Mouse (Mus musculus) liver, embryonic 12.5 days (tissue): ENCODE measurements around the gene Kif1b. TPM values are rescaled to one million over a fixed set of nuclear protein-coding genes. Genes with fewer than 3 reads are reported as not detected.

Source experiments
- ATAC-seq: fragments of 200-750 bp; cut with Nextera tagmentation; 2 replicates; pipeline ENCODE4 v1.8.0; 2017; ENCODE audit warnings: moderate number of reproducible peaks, mild to moderate bottlenecking, moderate library complexity
- H3K27ac ChIP-seq: fragments of 300-500 bp; sonication (generic); 2 replicates; pipeline ENCODE4 v1.5.1; 2016; ENCODE audit warnings: mild to moderate bottlenecking
- H3K27me3 ChIP-seq: fragments of 300-500 bp; sonication (generic); replicated peaks from 2 replicates; pipeline ENCODE4 v1.6.1; 2016; ENCODE audit warnings: mild to moderate bottlenecking, moderate library complexity
- H3K36me3 ChIP-seq: fragments of 300-500 bp; sonication (generic); 2 replicates; pipeline ENCODE4 v1.6.1; 2016; ENCODE audit warnings: mild to moderate bottlenecking, moderate library complexity
- H3K4me1 ChIP-seq: fragments of 300-500 bp; sonication (generic); 2 replicates; pipeline ENCODE4 v1.6.1; 2016
- H3K4me2 ChIP-seq: fragments of 300-500 bp; sonication (generic); 2 replicates; pipeline ENCODE4 v1.6.1; 2016; ENCODE audit warnings: mild to moderate bottlenecking, moderate library complexity
- H3K4me3 ChIP-seq: fragments of 300-500 bp; sonication (generic); 2 replicates; pipeline ENCODE4 v1.5.1; 2016; ENCODE audit warnings: mild to moderate bottlenecking, moderate library complexity
- H3K9ac ChIP-seq: fragments of 300-500 bp; sonication (generic); 2 replicates; pipeline ENCODE4 v1.6.1; 2016; ENCODE audit warnings: mild to moderate bottlenecking, moderate library complexity
- H3K9me3 ChIP-seq: fragments of 300-500 bp; sonication (generic); replicated peaks from 2 replicates; pipeline ENCODE4 v1.6.1; 2016; ENCODE audit warnings: mild to moderate bottlenecking, moderate library complexity
- WGBS: fragments of 180-500 bp; shearing (Covaris S2); methylation state at CpG from one replicate; pipeline ENCODE4 v1.1.7; 2016; ENCODE audit not compliant: insufficient replicate concordance; 5-methylcytosine and 5-hydroxymethylcytosine counted together
- polyA plus RNA-seq: library from polyadenylated mRNA; unstranded; fragments of >200 nt; fragmentation: Nextera tagmentation; extraction: Ambion mirVana; gene quantifications from 2 replicates; pipeline ENCODE4 v1.2.1, GENCODE M21; 2016

The Kif1b gene
- polyA plus RNA-seq, 1 experiment from 2014 or later, result 9.1 TPM

GRCm38 (mm10) chr4:149144459-149144858 lies 163.0 kb downstream of the Kif1b start:
- ATAC-seq, result peak; percentile 37; the same call in 1 of the 2 replicates
- Histone ChIP-seq H3K27ac (no peak overlapping the region), H3K36me3 (peaks cover 5% of the 10 kb centered on the region), H3K27me3 (0 out of 2 replicates have a peak, but pooled peaks cover 9% of the 10 kb centered on the region), H3K4me3 (no peak overlapping the region), H3K4me1 (peaks cover 17% of the 10 kb centered on the region), H3K9me3 (no peaks in the 10 kb centered on the region), H3K9ac (no peak overlapping the region), H3K4me2 (no peak overlapping the region)
- 2% methylated on average over 3 of the region's 3 CpGs for whole genome bisulfite sequencing

GRCm38 (mm10) chr4:149143594-149143993 lies 163.9 kb downstream of the Kif1b start:
- Histone ChIP-seq H3K36me3 (no peaks in the 10 kb centered on the region), H3K4me1 (peaks cover 17% of the 10 kb centered on the region), H3K9me3 (no peaks in the 10 kb centered on the region), H3K27ac (no peak overlapping the region), H3K4me2 (no peak overlapping the region), H3K9ac (no peak overlapping the region), H3K27me3 (0 out of 2 replicates have a peak, but pooled peaks cover 9% of the 10 kb centered on the region), H3K4me3 (no peak overlapping the region)
- 15% methylated on average over 4 of the region's 4 CpGs for WGBS
- ATAC-seq, result no peak

- no peak overlapping the region for H3K4me2 ChIP-seq
- H3K9me3 ChIP-seq, result no peaks in the 10 kb centered on the region
- H3K9ac ChIP-seq, result no peak overlapping the region
- H3K27ac ChIP-seq, result no peak overlapping the region
- 0 out of 2 replicates have a peak, but pooled peaks cover 3% of the 10 kb centered on the region for H3K36me3 ChIP-seq
- ATAC-seq, result no peak
- no peak overlapping the region for H3K4me3 ChIP-seq
- 78% methylated on average over 8 of the region's 8 CpGs for WGBS
- H3K27me3 ChIP-seq, result 0 out of 2 replicates have a peak, but pooled peaks cover 9% of the 10 kb centered on the region
- H3K4me1 ChIP-seq, result peaks cover 13% of the 10 kb centered on the region
Measured at GRCm38 (mm10) chr4:149138515-149138914, 169.0 kb downstream of the Kif1b start.

- H3K27me3 ChIP-seq, result 0 out of 2 replicates have a peak, but pooled peaks cover under 1% of the 10 kb centered on the region
- H3K36me3 ChIP-seq, result peaks cover 12% of the 10 kb centered on the region; the same call in 1 of the 2 replicates
- H3K27ac ChIP-seq, result peak within 1 kb of the TSS; percentile 86
- peak within 1 kb of the TSS; percentile 72 for H3K4me3 ChIP-seq
- H3K4me1 ChIP-seq, result peaks cover 16% of the 10 kb centered on the region
- WGBS, result 2% methylated on average over 68 of the region's 68 CpGs
- peak; percentile 91 for ATAC-seq
- H3K9me3 ChIP-seq, result no peaks in the 10 kb centered on the region
- peak within 1 kb of the TSS; percentile 83 for H3K9ac ChIP-seq
- H3K4me2 ChIP-seq, result peak within 1 kb of the TSS; percentile 83
Measured at GRCm38 (mm10) chr4:149136982-149137770, 170.3 kb downstream of the Kif1b start, which contains the start of gene Cenps. Gene Cenps (minus strand): TSS chr4:149137629.

- peak overlapping the region; percentile 83 for H3K9ac ChIP-seq
- peaks cover 16% of the 10 kb centered on the region for H3K4me1 ChIP-seq
- H3K9me3 ChIP-seq, result no peaks in the 10 kb centered on the region
- no peaks in the 10 kb centered on the region for H3K27me3 ChIP-seq
- 73% methylated on average over 18 of the region's 18 CpGs for WGBS
- H3K36me3 ChIP-seq, result peaks cover 21% of the 10 kb centered on the region
- ATAC-seq, result no peak
- peak overlapping the region; percentile 72 for H3K4me3 ChIP-seq
- H3K4me2 ChIP-seq, result peak overlapping the region; percentile 83
- peak overlapping the region; percentile 86; the same call in 1 of the 2 replicates for H3K27ac ChIP-seq
Measured at GRCm38 (mm10) chr4:149136116-149136850, 171.2 kb downstream of the Kif1b start.

GRCm38 (mm10) chr4:149133395-149133794 lies 174.1 kb downstream of the Kif1b start:
- H3K27ac ChIP-seq, result no peak overlapping the region
- peaks cover 47% of the 10 kb centered on the region for H3K36me3 ChIP-seq
- H3K4me1 ChIP-seq, result peaks cover 16% of the 10 kb centered on the region
- H3K9ac ChIP-seq, result no peak overlapping the region
- H3K27me3 ChIP-seq, result no peaks in the 10 kb centered on the region
- no peak overlapping the region for H3K4me3 ChIP-seq
- WGBS, result 69% methylated on average over 5 of the region's 5 CpGs
- ATAC-seq, result no peak
- H3K9me3 ChIP-seq, result no peaks in the 10 kb centered on the region
- no peak overlapping the region for H3K4me2 ChIP-seq

- ATAC-seq, result no peak
- no peak overlapping the region for H3K4me3 ChIP-seq
- H3K36me3 ChIP-seq, result peaks cover 57% of the 10 kb centered on the region
- no peaks in the 10 kb centered on the region for H3K9me3 ChIP-seq
- WGBS, result 82% methylated on average over 21 of the region's 21 CpGs
- H3K4me1 ChIP-seq, result peaks cover 19% of the 10 kb centered on the region
- no peaks in the 10 kb centered on the region for H3K27me3 ChIP-seq
- H3K4me2 ChIP-seq, result no peak overlapping the region
- H3K9ac ChIP-seq, result no peak overlapping the region; the same call in 1 of the 2 replicates
- H3K27ac ChIP-seq, result peak overlapping the region; percentile 2
Measured at GRCm38 (mm10) chr4:149131789-149132565, 175.5 kb downstream of the Kif1b start.

- Histone ChIP-seq H3K27me3 (no peaks in the 10 kb centered on the region), H3K36me3 (peaks cover 63% of the 10 kb centered on the region), H3K27ac (no peak overlapping the region), H3K4me1 (peaks cover 17% of the 10 kb centered on the region), H3K4me3 (no peak overlapping the region), H3K4me2 (no peak overlapping the region), H3K9ac (no peak overlapping the region), H3K9me3 (no peaks in the 10 kb centered on the region)
- 87% methylated on average over 23 of the region's 23 CpGs for WGBS
- no peak for ATAC-seq
Measured at GRCm38 (mm10) chr4:149131021-149131752, 176.3 kb downstream of the Kif1b start.

- no peak for ATAC-seq
- no peak overlapping the region for H3K4me2 ChIP-seq
- H3K27ac ChIP-seq, result no peak overlapping the region
- H3K4me3 ChIP-seq, result no peak overlapping the region
- no peak overlapping the region for H3K9ac ChIP-seq
- H3K36me3 ChIP-seq, result peaks cover 60% of the 10 kb centered on the region
- no peaks in the 10 kb centered on the region for H3K27me3 ChIP-seq
- H3K4me1 ChIP-seq, result peaks cover 23% of the 10 kb centered on the region
- WGBS, result 78% methylated on average over 18 of the region's 18 CpGs
- no peaks in the 10 kb centered on the region for H3K9me3 ChIP-seq
Measured at GRCm38 (mm10) chr4:149128467-149128866, 179.0 kb downstream of the Kif1b start.

- no peak within 1 kb of the TSS for H3K4me3 ChIP-seq
- 0 out of 2 replicates have a peak within 1 kb of the TSS, but pooled peaks have one; percentile 9 for H3K27ac ChIP-seq
- ATAC-seq, result no peak
- H3K4me2 ChIP-seq, result no peak within 1 kb of the TSS
- H3K9ac ChIP-seq, result no peak within 1 kb of the TSS
- H3K9me3 ChIP-seq, result no peaks in the 10 kb centered on the region
- H3K4me1 ChIP-seq, result peaks cover 24% of the 10 kb centered on the region
- 84% methylated on average over 11 of the region's 11 CpGs for WGBS
- no peaks in the 10 kb centered on the region for H3K27me3 ChIP-seq
- peaks cover 46% of the 10 kb centered on the region for H3K36me3 ChIP-seq
Measured at GRCm38 (mm10) chr4:149126663-149127062, 180.8 kb downstream of the Kif1b start, which contains the start of gene Cort. Gene Cort (minus strand): TSS chr4:149126763.
